Comparison of ENCODE assay signal across 8 mouse cellular contexts in genomic region chr5:36323526-36323925, GRCm38 (mm10).
DNase-seq lines count a peak whose midpoint lies in the region; ATAC-seq and TF ChIP-seq lines count a peak whose summit lies in the region.

No protein-coding gene starts in this region.

- H3K4me3 ChIP-seq in ES-E14 (ENCODE audit: insufficient read depth in 1 of 2, low read depth in 1 of 2, low read length in 2 of 2, poor library complexity in 1 of 2, severe bottlenecking in 1 of 2): no peak overlapping the region
- no peak overlapping the region for H3K4me3 ChIP-seq in hindbrain, embryonic 11.5 days (ENCODE audit: low read depth, low read length)

- peak; percentile 49 for DNase-seq in ES-E14 (ENCODE audit: low read depth, low spot score)
- DNase-seq in cerebellum, adult 8-10 months: peak; percentile 30
- DNase-seq in frontal cortex, postnatal 10 days (ENCODE audit: low spot score in 2 of 2): peak; percentile 40 to 59
- peak; percentile 86 for DNase-seq in hindbrain, embryonic 11.5 days (ENCODE audit: low spot score)
- DNase-seq in layer of hippocampus, postnatal 10 days (ENCODE audit: low spot score in 2 of 2): peak; percentile 81 to 86
- DNase-seq in lung, postnatal 14 days: peak; percentile 90
- peak; percentile 87 for DNase-seq in retina, embryonic 14.5 days (ENCODE audit: low spot score)
- DNase-seq in thymus, postnatal 25 days: peak; percentile 82

- peaks cover 5% of the 10 kb centered on the region; the same call in 1 of the 2 replicates for H3K27me3 ChIP-seq in hindbrain, embryonic 11.5 days (ENCODE audit: control insufficient read depth, insufficient read depth, low read length)

- peaks cover 0 to 4% of the 10 kb centered on the region in 2 experiments; a peak in 2 of 4 replicates for H3K4me1 ChIP-seq in ES-E14 (ENCODE audit: control insufficient read depth in 2 of 2, insufficient read depth in 2 of 2, low read length in 2 of 2, poor library complexity in 1 of 2)
- H3K4me1 ChIP-seq in hindbrain, embryonic 11.5 days (replicated peaks; ENCODE audit: control insufficient read depth, insufficient read depth, low read length): peaks cover 7% of the 10 kb centered on the region

- no peaks in the 10 kb centered on the region for H3K36me3 ChIP-seq in ES-E14 (ENCODE audit: control insufficient read depth, insufficient read depth, low read length, poor library complexity, severe bottlenecking)
- no peaks in the 10 kb centered on the region for H3K36me3 ChIP-seq in hindbrain, embryonic 11.5 days (ENCODE audit: control insufficient read depth, insufficient read depth, low read length)

- H3K9me3 ChIP-seq in ES-E14 (ENCODE audit: control insufficient read depth, insufficient read depth, low read depth, low read length): no peaks in the 10 kb centered on the region
- H3K9me3 ChIP-seq in hindbrain, embryonic 11.5 days (ENCODE audit: control insufficient read depth, low read length): no peaks in the 10 kb centered on the region

- H3K9ac ChIP-seq in ES-E14 (ENCODE audit: insufficient read depth, low read depth, low read length, poor library complexity, severe bottlenecking): no peak overlapping the region
- no peak overlapping the region for H3K9ac ChIP-seq in hindbrain, embryonic 11.5 days (ENCODE audit: low read depth, low read length)

- no peak overlapping the region for H3K4me2 ChIP-seq in hindbrain, embryonic 11.5 days (replicated peaks; ENCODE audit: low read depth, low read length)

- no peak overlapping the region for H3K27ac ChIP-seq in ES-E14 (ENCODE audit: insufficient read depth, low read depth, low read length, poor library complexity, severe bottlenecking)
- H3K27ac ChIP-seq in hindbrain, embryonic 11.5 days (ENCODE audit: low read depth, low read length): no peak overlapping the region

- in situ Hi-C loops in ES-E14 (cut with MboI; ENCODE audit: low sequenced_read_pairs in 2 of 2, unreplicated experiment in 2 of 2): no loop called here

- ATAC-seq in hindbrain, embryonic 11.5 days (ENCODE audit: low FRiP score): peak; percentile 76

- 0% methylated on average over 2 of the region's 2 CpGs for WGBS in hindbrain, embryonic 11.5 days

TF ChIP-seq in ES-E14, 5 proteins besides CTCF, POLR2A, EP300 and RAD21:
- TF ChIP-seq ZNF384 (IDR thresholded peaks at IDR 0.05; ENCODE audit: low read depth, low read length) (no peak), ZC3H11A (IDR thresholded peaks at IDR 0.05; ENCODE audit: borderline replicate concordance, low read depth, low read length) (peak; percentile 61; the same call in 1 of the 2 replicates)

Comparison
In these comparisons a context has a peak if more than half of its experiments do, and no peak if none do; other contexts are left out.
1. DNase-seq: peak in every context shown above with its lines; median percentile 90 in lung, postnatal 14 days; 87 in retina, embryonic 14.5 days; 86 in hindbrain, embryonic 11.5 days; 84 in layer of hippocampus, postnatal 10 days; 82 in thymus, postnatal 25 days; 50 in frontal cortex, postnatal 10 days; 49 in ES-E14; 30 in cerebellum, adult 8-10 months.